Mouse (Mus musculus) layer of hippocampus, postnatal 36 days (tissue): ENCODE results near the gene Snx29. TPM values are rescaled to one million over a fixed set of nuclear protein-coding genes. Genes with fewer than 3 reads are reported as not detected.
"Not testable (repeated sequence)": the region's sequence is repeated elsewhere in the genome, so short reads cannot be mapped to it uniquely, and the experiment has no call there.

Experiments used
- DNase-seq, 2 experiments: peaks; one replicate each; pipeline ENCODE4 v3.0.0; 2022
- total RNA-seq, 2 experiments: library from RNA; stranded (reverse); gene quantifications; 2 replicates each; pipeline ENCODE4 v1.2.3; 2021

Gene Snx29
- total RNA-seq, 2 experiments from 2014 or later: 23.4 to 31.6 TPM

- no peak for DNase-seq
Observed at GRCm38 (mm10) chr16:11414631-11415030, 91.9 kb downstream of the Snx29 start.

GRCm38 (mm10) chr16:11418183-11418588 lies 95.5 kb downstream of the Snx29 start:
- peak; percentile 52 to 57 for DNase-seq

- no peak for DNase-seq
Observed at GRCm38 (mm10) chr16:11420311-11421080, 97.8 kb downstream of the Snx29 start.

GRCm38 (mm10) chr16:11422165-11422564 lies 99.5 kb downstream of the Snx29 start:
- DNase-seq: no peak

GRCm38 (mm10) chr16:11422889-11423610 lies 100.3 kb downstream of the Snx29 start:
- DNase-seq: no peak

- DNase-seq: not testable (repeated sequence)
Observed at GRCm38 (mm10) chr16:11423611-11424297, 101.0 kb downstream of the Snx29 start.

GRCm38 (mm10) chr16:11424568-11425145 lies 101.9 kb downstream of the Snx29 start:
- DNase-seq: no peak

GRCm38 (mm10) chr16:11425279-11425678 lies 102.6 kb downstream of the Snx29 start:
- DNase-seq: no peak

GRCm38 (mm10) chr16:11426810-11427537 lies 104.3 kb downstream of the Snx29 start:
- no peak for DNase-seq

- no peak for DNase-seq
Observed at GRCm38 (mm10) chr16:11429784-11430183, 107.1 kb downstream of the Snx29 start.

- peak in 1 of 2 experiments; percentile 28 for DNase-seq
Observed at GRCm38 (mm10) chr16:11430520-11430919, 107.8 kb downstream of the Snx29 start.

GRCm38 (mm10) chr16:11433779-11434178 lies 111.1 kb downstream of the Snx29 start:
- DNase-seq: no peak

GRCm38 (mm10) chr16:11437641-11438040 lies 114.9 kb downstream of the Snx29 start:
- no peak for DNase-seq

- DNase-seq: no peak
Observed at GRCm38 (mm10) chr16:11439417-11439816, 116.7 kb downstream of the Snx29 start.

GRCm38 (mm10) chr16:11441616-11442015 lies 118.9 kb downstream of the Snx29 start:
- no peak for DNase-seq

GRCm38 (mm10) chr16:11442534-11442933 lies 119.8 kb downstream of the Snx29 start:
- no peak for DNase-seq

- no peak for DNase-seq
Observed at GRCm38 (mm10) chr16:11444626-11445025, 121.9 kb downstream of the Snx29 start.

GRCm38 (mm10) chr16:11446977-11447376 lies 124.3 kb downstream of the Snx29 start:
- no peak for DNase-seq

GRCm38 (mm10) chr16:11447905-11448304 lies 125.2 kb downstream of the Snx29 start:
- no peak for DNase-seq

- DNase-seq: not testable (repeated sequence)
Observed at GRCm38 (mm10) chr16:11448696-11449095, 126.0 kb downstream of the Snx29 start.

GRCm38 (mm10) chr16:11449344-11449743 lies 126.6 kb downstream of the Snx29 start:
- no peak for DNase-seq

GRCm38 (mm10) chr16:11450626-11451025 lies 127.9 kb downstream of the Snx29 start:
- no peak for DNase-seq
